Mouse (Mus musculus) CH12.LX (cell line): ENCODE results near the gene Ggct. TPM values are rescaled to one million over a fixed set of nuclear protein-coding genes. Genes with fewer than 3 reads are reported as not detected.

Experiments used
- DNase-seq: peaks from one replicate; pipeline ENCODE4 v3.0.0-alpha.2; 2013; ENCODE audit errors: extremely low read depth
- H3K27ac ChIP-seq: 2 replicates; pipeline ENCODE4 v1.5.1; 2012; ENCODE audit warnings: low read depth, mild to moderate bottlenecking, control low read depth, moderate library complexity; ENCODE audit not compliant: insufficient read depth
- H3K27me3 ChIP-seq: replicated peaks from 2 replicates; pipeline ENCODE3; 2012; ENCODE audit warnings: inconsistent platforms
- H3K36me3 ChIP-seq, 2 experiments: replicated peaks in 1 of 2; 2 replicates each; pipeline versions ENCODE3 to v1.6.1; 2012; ENCODE audit warnings: inconsistent platforms in 1 of 2, low read length in 1 of 2, mild to moderate bottlenecking in 1 of 2, mixed read lengths in 1 of 2, moderate library complexity in 1 of 2; ENCODE audit not compliant: control insufficient read depth in 1 of 2, insufficient read depth in 1 of 2
- H3K4me1 ChIP-seq, 2 experiments: 2 replicates each; pipeline ENCODE4 v1.6.1; 2012; ENCODE audit warnings: inconsistent platforms in 1 of 2, moderate library complexity in 1 of 2; ENCODE audit not compliant: insufficient read depth in 2 of 2, control insufficient read depth in 1 of 2
- H3K4me2 ChIP-seq: 2 replicates; pipeline ENCODE4 v1.6.1; 2012; ENCODE audit warnings: low read depth, mild to moderate bottlenecking, control low read depth; ENCODE audit not compliant: poor library complexity, insufficient read depth, severe bottlenecking
- H3K4me3 ChIP-seq, 3 experiments: fragments of 150-350 bp in 1 of 3; sonication (generic) in 1 of 3; replicated peaks in 1 of 3; 2 replicates each; pipeline versions ENCODE3 to v1.5.1; 2011 to 2012; ENCODE audit warnings: low read depth in 2 of 3, low read length in 2 of 3, mild to moderate bottlenecking in 2 of 3, moderate library complexity in 2 of 3, control low read depth in 1 of 3, improper control_type of control experiment in 1 of 3, inconsistent platforms in 1 of 3, mixed read lengths in 1 of 3; ENCODE audit not compliant: poor library complexity in 1 of 3
- H3K79me2 ChIP-seq: replicated peaks from 2 replicates; pipeline ENCODE4 v1.6.1; 2012; ENCODE audit warnings: mild to moderate bottlenecking, moderate library complexity; ENCODE audit not compliant: control insufficient read depth, poor library complexity, insufficient read depth, severe bottlenecking; ENCODE audit errors: extremely low read depth
- H3K9ac ChIP-seq: 2 replicates; pipeline ENCODE4 v1.6.1; 2012; ENCODE audit warnings: low read depth, mild to moderate bottlenecking, control low read depth, moderate library complexity; ENCODE audit not compliant: insufficient read depth
- H3K9me3 ChIP-seq: replicated peaks from 2 replicates; pipeline ENCODE3; 2012; ENCODE audit warnings: low read length, inconsistent platforms, mixed read lengths
- E2F4 ChIP-seq: IDR thresholded peaks from 2 replicates; pipeline ENCODE4 v1.6.1; 2011; ENCODE audit warnings: low read depth, low read length, improper control_type of control experiment; ENCODE audit not compliant: insufficient replicate concordance
- ETS1 ChIP-seq: conservative IDR thresholded peaks from 2 replicates; pipeline ENCODE4 v1.6.1; 2012; ENCODE audit warnings: low read depth, mild to moderate bottlenecking, inconsistent platforms, low read length, improper control_type of control experiment, moderate library complexity
- JUN ChIP-seq: IDR thresholded peaks from 2 replicates; pipeline ENCODE4 v1.6.1; 2011; ENCODE audit warnings: low read depth, mild to moderate bottlenecking, low read length, improper control_type of control experiment, moderate library complexity; ENCODE audit not compliant: insufficient read depth
- MAFK ChIP-seq: IDR thresholded peaks from 2 replicates; pipeline ENCODE4 v1.6.1; 2011; ENCODE audit warnings: low read length, improper control_type of control experiment; ENCODE audit not compliant: insufficient replicate concordance
- MEF2A ChIP-seq: IDR thresholded peaks from 2 replicates; pipeline ENCODE4 v1.6.1; 2014; ENCODE audit warnings: low read depth, mild to moderate bottlenecking, inconsistent platforms, low read length, improper control_type of control experiment, borderline replicate concordance
- MYC ChIP-seq: IDR thresholded peaks from 2 replicates; pipeline ENCODE4 v1.6.1; 2011; ENCODE audit warnings: low read depth, mild to moderate bottlenecking, improper control_type of control experiment, low read length
- NRF1 ChIP-seq: IDR thresholded peaks from 2 replicates; pipeline ENCODE4 v1.6.1; 2014; ENCODE audit warnings: low read depth, mild to moderate bottlenecking, inconsistent platforms, low read length, improper control_type of control experiment, moderate library complexity
- RCOR1 ChIP-seq: conservative IDR thresholded peaks from 2 replicates; pipeline ENCODE4 v1.6.1; 2012; ENCODE audit warnings: low read depth, mild to moderate bottlenecking, inconsistent platforms, low read length, improper control_type of control experiment
- SMC3 ChIP-seq: IDR thresholded peaks from 2 replicates; pipeline ENCODE4 v1.6.1; 2011; ENCODE audit warnings: low read depth, low read length, improper control_type of control experiment
- TBP ChIP-seq: conservative IDR thresholded peaks from 2 replicates; pipeline ENCODE4 v1.6.1; 2011; ENCODE audit warnings: low read depth, low read length, improper control_type of control experiment
- TCF12 ChIP-seq: IDR thresholded peaks from 2 replicates; pipeline ENCODE4 v1.6.1; 2014; ENCODE audit warnings: low read depth, mild to moderate bottlenecking, inconsistent platforms, low read length, improper control_type of control experiment
- USF1 ChIP-seq: IDR thresholded peaks from 2 replicates; pipeline ENCODE4 v1.6.1; 2014; ENCODE audit warnings: low read depth, mild to moderate bottlenecking, inconsistent platforms, low read length, improper control_type of control experiment
- ZKSCAN1 ChIP-seq: IDR thresholded peaks from 2 replicates; pipeline ENCODE4 v1.6.1; 2012; ENCODE audit warnings: low read depth, inconsistent platforms, low read length, improper control_type of control experiment, borderline replicate concordance
- ZMIZ1 ChIP-seq: IDR thresholded peaks from 2 replicates; pipeline ENCODE4 v1.6.1; 2012; ENCODE audit warnings: low read depth, mild to moderate bottlenecking, inconsistent platforms, low read length, improper control_type of control experiment
- dilution Hi-C: fragments of 300-500 bp; cut with MboI; formaldehyde crosslinking; loops from 2 replicates; pipeline ENCODE4 v1.14.3; 2020; ENCODE audit warnings: low sequenced_read_pairs; ENCODE audit not compliant: extremely low pct_unique_long_range_greater_than_20kb, extremely low pct_ligation_motif_present
- in situ Hi-C: fragments of 300-500 bp; cut with MboI; formaldehyde crosslinking; loops from 3 replicates; pipeline ENCODE4 v1.14.3; 2019; ENCODE audit warnings: low sequenced_read_pairs, low pct_ligation_motif_present, low pct_unique_long_range_greater_than_20kb, mixed read lengths
- polyA plus RNA-seq: library from polyadenylated mRNA; unstranded; fragments of >175 nt; gene quantifications from 2 replicates; pipeline ENCODE4 v1.2.1, GENCODE M21; 2012; ENCODE audit warnings: low read depth; ENCODE audit not compliant: insufficient read length
- total RNA-seq, 2 experiments: library from RNA; depleted of rRNA; stranded (reverse); fragments of 300-350 nt in 1 of 2; fragments of >200 nt in 1 of 2; gene quantifications; 2 replicates each; pipeline ENCODE4 v1.2.3; 2012 to 2014

Gene Ggct
- total and polyA plus RNA-seq, 3 experiments = 9.8 to 24.5 (median 12.7) TPM

DNA sequence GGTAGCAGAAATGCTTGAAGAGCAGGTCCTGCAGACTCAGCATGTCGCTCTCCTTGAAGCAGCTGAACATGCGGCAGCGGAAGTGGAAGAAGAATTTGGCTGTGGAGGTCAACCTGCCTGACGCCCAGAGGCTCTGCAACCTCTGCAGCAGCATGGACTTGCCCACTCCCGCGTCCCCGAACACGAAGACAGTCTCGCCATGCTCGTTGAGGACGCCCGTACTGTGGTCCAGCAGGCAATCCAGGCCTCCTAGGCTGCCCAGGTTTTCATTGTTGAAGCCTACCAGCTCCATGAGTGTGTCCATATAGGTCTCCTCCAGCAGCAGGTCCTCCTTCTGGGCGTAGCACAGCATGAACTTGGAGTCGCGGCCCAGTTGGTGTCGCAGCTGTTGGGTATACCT, 48.2 kb downstream of the Ggct start:
- H3K9ac ChIP-seq = no peak overlapping the region
- H3K9me3 ChIP-seq = no peaks in the 10 kb centered on the region
- dilution Hi-C loops (no loop called here), in situ Hi-C loops (no loop called here)
- DNase-seq = no peak
- H3K4me3 ChIP-seq = no peak overlapping the region
- TF ChIP-seq TBP (no peak), MYC (no peak), SMC3 (no peak), E2F4 (no peak)
- no peaks in the 10 kb centered on the region for H3K36me3 ChIP-seq
- H3K4me1 ChIP-seq = peaks cover 0 to 17% of the 10 kb centered on the region in 2 experiments; a peak in 2 of 4 replicates
- H3K27ac ChIP-seq = no peak overlapping the region
- H3K27me3 ChIP-seq = no peaks in the 10 kb centered on the region
- H3K4me2 ChIP-seq = no peak overlapping the region
- H3K79me2 ChIP-seq = no peaks in the 10 kb centered on the region

- no peak overlapping the region for H3K27ac ChIP-seq
- DNase-seq = no peak
- dilution Hi-C loops (no loop called here), in situ Hi-C loops (no loop called here)
- H3K36me3 ChIP-seq = no peaks in the 10 kb centered on the region
- H3K9ac ChIP-seq = no peak overlapping the region
- TF ChIP-seq USF1 (no peak), ZMIZ1 (no peak), SMC3 (no peak), RCOR1 (no peak), NRF1 (no peak), MAFK (no peak), JUN (no peak), MEF2A (no peak)
- no peak overlapping the region for H3K4me2 ChIP-seq
- H3K4me1 ChIP-seq = peaks cover 0 to 14% of the 10 kb centered on the region in 2 experiments; a peak in 2 of 4 replicates
- no peaks in the 10 kb centered on the region for H3K79me2 ChIP-seq
- no peaks in the 10 kb centered on the region for H3K9me3 ChIP-seq
- H3K4me3 ChIP-seq = no peak overlapping the region
- H3K27me3 ChIP-seq = no peaks in the 10 kb centered on the region
Observed at GRCm38 (mm10) chr6:54943753-54944152, 49.0 kb downstream of the Ggct start.

DNA sequence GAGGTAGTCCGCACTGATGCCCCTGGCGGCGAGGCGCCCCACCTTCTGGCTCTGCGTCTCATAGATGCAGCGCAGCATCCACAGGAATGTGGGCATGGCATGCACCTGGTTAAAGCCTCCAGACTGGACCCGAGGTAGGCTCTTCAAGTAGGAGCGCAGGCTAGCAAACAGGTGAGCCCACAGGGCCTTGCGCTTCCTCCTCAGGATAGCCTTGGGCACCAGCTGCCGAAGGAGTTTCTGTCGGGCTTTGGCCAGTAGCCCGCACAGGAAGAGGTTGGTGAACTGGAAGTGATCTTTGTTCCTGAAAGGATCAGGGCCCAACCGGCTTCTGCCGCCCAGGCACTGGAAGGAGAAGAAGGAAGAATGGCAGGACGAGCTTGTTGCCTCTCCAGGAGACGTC, 49.5 kb downstream of the Ggct start:
- no peaks in the 10 kb centered on the region for H3K27me3 ChIP-seq
- dilution Hi-C loops = no loop called here

More for the DNA sequence above, 49.5 kb downstream of the Ggct start:
- peaks cover 0 to 9% of the 10 kb centered on the region in 2 experiments; a peak in 2 of 4 replicates for H3K4me1 ChIP-seq
- H3K4me3 ChIP-seq = no peak overlapping the region
- no peaks in the 10 kb centered on the region for H3K9me3 ChIP-seq
- H3K79me2 ChIP-seq = no peaks in the 10 kb centered on the region
- no peak overlapping the region for H3K27ac ChIP-seq
- H3K36me3 ChIP-seq = no peaks in the 10 kb centered on the region
- in situ Hi-C loops = no loop called here
- DNase-seq = no peak
- H3K9ac ChIP-seq = no peak overlapping the region
- no peak overlapping the region for H3K4me2 ChIP-seq
- TF ChIP-seq ETS1 (no peak), RCOR1 (no peak), ZKSCAN1 (no peak), TCF12 (no peak)
